Mouse (Mus musculus) forebrain, embryonic 15.5 days (tissue): Measurements from ENCODE around the gene Rnf17. TPM values are rescaled to one million over a fixed set of nuclear protein-coding genes. Genes with fewer than 3 reads are reported as not detected.

Experiments used
- ATAC-seq: fragments of 200-750 bp; cut with Nextera tagmentation; replicated peaks from 2 replicates; pipeline ENCODE4 v1.8.0; 2017; ENCODE audit warnings: mild to moderate bottlenecking, moderate TSS enrichment, moderate library complexity
- H3K27ac ChIP-seq: fragments of 300-500 bp; sonication (generic); replicated peaks from 2 replicates; pipeline ENCODE4 v1.5.1; 2015; ENCODE audit warnings: mild to moderate bottlenecking, inconsistent platforms
- H3K27me3 ChIP-seq: fragments of 300-500 bp; sonication (generic); 2 replicates; pipeline ENCODE4 v1.6.1; 2015; ENCODE audit warnings: inconsistent platforms
- H3K36me3 ChIP-seq: fragments of 300-500 bp; sonication (generic); 2 replicates; pipeline ENCODE4 v1.6.1; 2015; ENCODE audit warnings: mild to moderate bottlenecking, inconsistent platforms
- H3K4me1 ChIP-seq: fragments of 300-500 bp; sonication (generic); 2 replicates; pipeline ENCODE4 v1.6.1; 2015; ENCODE audit warnings: inconsistent platforms
- H3K4me2 ChIP-seq: fragments of 300-500 bp; sonication (generic); replicated peaks from 2 replicates; pipeline ENCODE4 v1.6.1; 2015; ENCODE audit warnings: mild to moderate bottlenecking, inconsistent platforms
- H3K4me3 ChIP-seq: fragments of 300-500 bp; sonication (generic); 2 replicates; pipeline ENCODE4 v1.5.1; 2015; ENCODE audit warnings: mild to moderate bottlenecking, inconsistent platforms
- H3K9ac ChIP-seq: fragments of 300-500 bp; sonication (generic); replicated peaks from 2 replicates; pipeline ENCODE4 v1.6.1; 2015; ENCODE audit warnings: mild to moderate bottlenecking, inconsistent platforms
- H3K9me3 ChIP-seq: fragments of 300-500 bp; sonication (generic); 2 replicates; pipeline ENCODE4 v1.6.1; 2016; ENCODE audit warnings: inconsistent platforms
- WGBS: fragments of 180-500 bp; shearing (Covaris S2); methylation state at CpG from one replicate; pipeline ENCODE4 v1.1.7; 2015; ENCODE audit warnings: mixed read lengths; 5-methylcytosine and 5-hydroxymethylcytosine counted together
- polyA plus RNA-seq: library from polyadenylated mRNA; unstranded; fragments of >200 nt; fragmentation: Nextera tagmentation; extraction: Ambion mirVana; gene quantifications from 2 replicates; pipeline ENCODE4 v1.2.1, GENCODE M21; 2015

Gene Rnf17
- polyA plus RNA-seq = 0.52 and 0.70 TPM in 2 replicates

DNA sequence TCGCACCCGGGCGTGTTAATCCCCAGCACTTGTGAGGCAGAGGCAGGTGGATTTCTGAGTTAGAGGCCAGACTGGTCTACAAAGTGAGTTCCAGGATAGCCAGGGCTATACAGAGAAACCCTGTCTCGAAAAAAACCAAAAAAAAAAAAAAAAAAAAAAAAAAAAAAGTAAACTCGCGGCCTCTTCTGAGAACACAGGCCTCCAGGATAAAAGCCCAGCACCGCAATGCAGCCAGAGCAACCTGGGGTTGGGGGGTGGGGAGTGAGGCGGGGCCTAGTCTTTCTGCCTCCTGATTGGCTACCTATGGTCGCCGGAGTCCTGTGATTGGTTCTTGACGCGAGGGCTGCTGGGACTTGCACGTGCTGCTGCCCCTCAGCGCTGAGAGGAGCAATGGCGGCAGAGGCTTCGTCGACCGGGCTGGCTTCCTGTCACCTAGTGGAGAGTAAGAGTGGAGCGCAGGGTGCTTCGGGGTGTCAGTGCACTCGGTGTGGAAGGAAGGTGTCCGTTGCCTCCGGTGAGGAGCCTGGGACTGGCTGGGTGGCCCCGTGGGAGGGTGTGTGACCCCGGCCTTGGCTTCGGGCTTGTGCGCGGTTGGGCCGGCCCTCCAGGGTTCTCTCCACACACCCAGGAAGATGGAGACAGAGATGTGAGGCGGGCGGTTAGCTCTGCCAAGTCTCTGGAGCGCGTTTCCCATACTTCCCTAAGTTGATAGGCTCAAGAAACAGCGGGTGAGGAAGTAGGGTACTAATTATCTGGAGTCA, at the start of gene Rnf17:
Rnf17 (plus strand) TSS at position 271 of the 761 bp plus-strand sequence.
- Histone ChIP-seq H3K36me3 (no peaks in the 10 kb centered on the region), H3K27ac (no peak within 1 kb of the TSS), H3K9ac (no peak within 1 kb of the TSS), H3K4me3 (no peak within 1 kb of the TSS), H3K27me3 (no peaks in the 10 kb centered on the region), H3K4me1 (no peaks in the 10 kb centered on the region), H3K9me3 (no peaks in the 10 kb centered on the region), H3K4me2 (no peak within 1 kb of the TSS)
- no peak for ATAC-seq
- 75% methylated on average over 34 of the region's 34 CpGs for WGBS

DNA sequence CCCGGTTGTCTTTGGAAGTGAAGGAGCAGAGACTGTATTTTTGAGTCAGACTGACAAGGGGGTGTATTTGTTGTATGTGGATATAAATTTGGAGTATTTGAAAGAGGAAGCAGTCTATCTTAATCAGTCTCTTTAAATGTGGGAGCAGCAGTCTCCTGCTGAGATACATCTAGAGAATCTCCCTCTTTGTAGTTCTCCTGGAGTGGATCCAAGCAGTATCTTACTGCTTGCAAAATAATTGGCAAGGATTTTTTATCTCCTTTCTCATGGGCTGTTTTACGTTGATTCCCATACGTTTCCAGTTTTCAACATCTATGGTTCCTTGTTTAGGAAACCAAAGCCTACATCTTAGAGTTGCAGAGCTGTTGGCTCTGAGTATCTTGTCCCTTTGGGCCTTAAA, 47.6 kb upstream of the Rnf17 start:
- ATAC-seq = no peak
- 57% methylated on average over 3 of the region's 3 CpGs for WGBS
- no peaks in the 10 kb centered on the region for H3K4me1 ChIP-seq
- H3K36me3 ChIP-seq = no peaks in the 10 kb centered on the region
- H3K9me3 ChIP-seq = no peaks in the 10 kb centered on the region
- H3K9ac ChIP-seq = no peak overlapping the region
- no peak overlapping the region for H3K4me2 ChIP-seq
- no peak overlapping the region for H3K4me3 ChIP-seq
- no peak overlapping the region for H3K27ac ChIP-seq
- H3K27me3 ChIP-seq = no peaks in the 10 kb centered on the region

DNA sequence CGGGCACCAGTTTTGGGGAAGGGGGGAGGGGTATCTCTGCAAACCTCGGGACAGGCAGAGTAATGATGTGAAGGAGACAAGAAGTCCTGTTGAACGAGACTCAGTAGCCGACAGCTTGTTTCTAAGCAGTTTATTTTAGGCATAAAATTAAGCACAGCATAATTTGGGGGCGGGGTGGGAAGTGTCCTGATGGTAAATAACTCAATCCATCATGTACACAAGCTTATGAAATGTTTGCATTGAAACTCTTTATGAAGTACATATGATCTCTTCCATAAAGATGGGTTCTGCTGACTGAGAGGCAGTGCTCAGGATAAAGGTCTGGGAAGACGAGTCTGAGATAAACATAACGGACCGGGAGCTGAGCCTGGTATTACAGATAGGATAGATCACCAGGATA, 47.0 kb upstream of the Rnf17 start:
- no peak overlapping the region for H3K9ac ChIP-seq
- H3K9me3 ChIP-seq = no peaks in the 10 kb centered on the region
- H3K27ac ChIP-seq = no peak overlapping the region
- H3K27me3 ChIP-seq = no peaks in the 10 kb centered on the region
- ATAC-seq = no peak
- no peak overlapping the region for H3K4me2 ChIP-seq
- no peaks in the 10 kb centered on the region for H3K36me3 ChIP-seq
- H3K4me3 ChIP-seq = no peak overlapping the region
- H3K4me1 ChIP-seq = no peaks in the 10 kb centered on the region
- 87% methylated on average over 8 of the region's 8 CpGs for WGBS

DNA sequence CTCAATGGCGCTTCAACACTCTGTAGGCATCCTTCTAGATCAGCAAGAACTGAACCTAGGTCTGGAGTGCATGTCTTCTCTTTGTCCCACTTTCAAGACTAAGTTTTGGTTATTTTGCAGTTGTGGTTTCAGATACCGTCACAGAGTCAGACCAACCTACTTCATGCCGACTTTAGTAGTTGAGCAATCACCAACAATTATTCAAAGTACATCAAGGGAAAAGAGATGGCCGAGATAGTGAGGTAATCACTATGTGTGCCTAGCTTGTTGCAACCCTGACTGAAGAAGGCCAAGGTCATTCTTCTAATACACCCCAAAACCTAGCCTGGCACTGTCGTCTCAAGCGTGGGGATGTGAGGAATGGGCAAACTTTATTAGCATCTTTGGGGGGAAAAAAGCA, 46.2 kb upstream of the Rnf17 start:
- Histone ChIP-seq H3K27me3 (no peaks in the 10 kb centered on the region), H3K9ac (no peak overlapping the region), H3K9me3 (no peaks in the 10 kb centered on the region), H3K4me2 (no peak overlapping the region), H3K4me1 (no peaks in the 10 kb centered on the region), H3K4me3 (no peak overlapping the region), H3K36me3 (no peaks in the 10 kb centered on the region), H3K27ac (no peak overlapping the region)
- ATAC-seq = no peak
- 88% methylated on average over 6 of the region's 6 CpGs for WGBS

DNA sequence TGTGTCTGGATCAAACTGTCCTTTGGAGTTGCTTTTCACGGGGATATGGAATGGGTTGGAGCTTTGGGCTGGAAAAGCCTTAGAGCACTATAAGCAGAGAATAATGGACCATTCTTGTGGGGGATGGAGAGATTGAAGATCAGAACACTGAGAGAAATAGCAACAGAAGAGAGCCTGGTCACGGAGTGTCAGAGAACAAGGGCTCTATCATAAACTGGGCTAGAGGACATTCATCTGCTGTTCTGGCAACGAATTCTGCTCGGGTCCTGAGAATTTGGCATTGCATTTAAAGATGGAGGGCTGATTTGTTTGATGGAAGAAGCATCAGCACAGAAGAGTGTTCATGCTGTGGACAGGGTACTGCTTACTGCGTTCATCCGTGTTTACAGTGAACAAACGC, 44.0 kb upstream of the Rnf17 start:
- Histone ChIP-seq H3K27me3 (peaks cover 2% of the 10 kb centered on the region; the same call in 1 of the 2 replicates), H3K9ac (no peak overlapping the region), H3K4me1 (no peaks in the 10 kb centered on the region), H3K4me2 (no peak overlapping the region), H3K9me3 (no peaks in the 10 kb centered on the region), H3K27ac (no peak overlapping the region), H3K36me3 (no peaks in the 10 kb centered on the region), H3K4me3 (no peak overlapping the region)
- ATAC-seq = no peak
- WGBS = 87% methylated on average over 7 of the region's 7 CpGs

DNA sequence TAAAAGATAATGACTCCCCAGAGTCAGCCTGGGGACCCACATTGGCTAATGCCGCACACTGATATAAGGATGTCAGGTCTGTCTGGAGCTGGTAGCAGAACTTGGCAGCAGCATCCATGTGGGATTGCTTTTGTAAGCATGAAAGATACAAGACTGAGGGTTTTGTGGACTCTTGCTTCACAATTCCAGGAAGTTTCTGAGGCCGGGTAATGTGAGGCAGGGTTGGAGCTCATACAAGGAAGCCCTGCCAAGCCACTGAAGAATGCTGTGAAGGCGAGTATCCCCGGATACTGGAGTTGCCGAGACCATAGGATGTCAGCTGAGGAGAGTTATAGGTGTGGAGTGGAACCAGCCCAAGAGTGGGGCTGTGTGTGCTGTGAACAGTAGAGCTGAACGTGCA, 43.2 kb upstream of the Rnf17 start:
- Histone ChIP-seq H3K27ac (no peak overlapping the region), H3K27me3 (peaks cover 9% of the 10 kb centered on the region; the same call in 1 of the 2 replicates), H3K4me1 (no peaks in the 10 kb centered on the region), H3K9me3 (no peaks in the 10 kb centered on the region), H3K4me2 (no peak overlapping the region), H3K4me3 (no peak overlapping the region), H3K36me3 (no peaks in the 10 kb centered on the region), H3K9ac (no peak overlapping the region)
- WGBS = 84% methylated on average over 6 of the region's 6 CpGs
- ATAC-seq = no peak

DNA sequence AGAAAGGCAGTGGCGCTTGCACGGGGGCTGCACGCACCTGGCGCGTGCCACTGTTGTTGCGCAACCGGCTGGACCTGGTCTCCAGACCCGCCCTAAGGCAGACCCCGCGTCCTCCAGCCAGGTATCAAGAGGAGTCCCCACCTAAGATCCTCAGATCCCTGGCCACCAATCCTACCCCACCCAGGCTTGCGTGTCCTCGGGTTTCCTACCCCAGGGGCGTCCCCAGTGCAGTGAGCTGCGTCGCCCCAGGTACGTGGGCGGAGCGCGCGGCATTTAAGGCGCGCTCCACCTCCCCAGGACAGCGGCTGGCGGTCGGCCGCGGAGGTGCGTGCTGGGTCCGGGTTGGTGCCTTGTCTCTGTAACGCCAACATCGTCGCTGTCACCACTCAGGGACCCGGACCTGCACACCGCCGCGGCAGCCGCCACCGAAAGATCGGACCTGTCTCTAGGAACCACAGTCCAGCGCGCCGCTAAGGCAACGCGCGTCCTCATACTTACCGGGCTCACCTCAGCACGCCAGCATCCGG, 37.6 kb upstream of the Rnf17 start, which contains the start of gene Atp12a:
Atp12a (plus strand) TSS at position 358 of the 527 bp plus-strand sequence.
- Histone ChIP-seq H3K4me1 (peaks cover 14% of the 10 kb centered on the region), H3K27ac (no peak within 1 kb of the TSS), H3K9me3 (no peaks in the 10 kb centered on the region), H3K4me3 (peak within 1 kb of the TSS; percentile 45), H3K36me3 (no peaks in the 10 kb centered on the region), H3K27me3 (peaks cover 47% of the 10 kb centered on the region), H3K9ac (peak within 1 kb of the TSS; percentile 40), H3K4me2 (peak within 1 kb of the TSS; percentile 84)
- WGBS = under 1% methylated on average over 48 of the region's 48 CpGs
- ATAC-seq = peak; percentile 58

DNA sequence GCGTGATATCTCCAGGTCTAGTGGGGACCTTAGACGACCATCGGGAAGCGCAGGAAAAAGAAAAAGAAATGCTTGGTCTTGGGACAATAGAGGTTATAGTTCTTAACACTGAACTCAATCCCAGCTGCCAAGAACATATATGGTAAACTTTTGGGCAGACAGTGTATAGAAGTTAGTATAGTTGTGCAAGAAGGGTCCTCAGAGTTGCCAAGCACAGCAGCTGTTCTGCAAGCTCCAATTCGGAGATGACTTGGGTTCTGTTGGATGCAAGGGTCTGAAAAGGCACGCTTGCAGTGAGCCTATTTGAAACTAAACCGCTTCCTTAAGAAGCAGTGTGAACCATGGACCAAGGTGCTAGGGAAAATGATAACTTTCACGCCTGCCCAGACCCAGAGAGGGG, 37.1 kb upstream of the Rnf17 start:
- H3K27ac ChIP-seq = no peak overlapping the region
- no peaks in the 10 kb centered on the region for H3K36me3 ChIP-seq
- H3K4me2 ChIP-seq = peak overlapping the region; percentile 84
- 37% methylated on average over 8 of the region's 8 CpGs for WGBS
- peak overlapping the region; percentile 40 for H3K9ac ChIP-seq
- H3K4me1 ChIP-seq = peaks cover 14% of the 10 kb centered on the region
- no peak for ATAC-seq
- peak overlapping the region; percentile 45 for H3K4me3 ChIP-seq
- peaks cover 47% of the 10 kb centered on the region for H3K27me3 ChIP-seq
- no peaks in the 10 kb centered on the region for H3K9me3 ChIP-seq

DNA sequence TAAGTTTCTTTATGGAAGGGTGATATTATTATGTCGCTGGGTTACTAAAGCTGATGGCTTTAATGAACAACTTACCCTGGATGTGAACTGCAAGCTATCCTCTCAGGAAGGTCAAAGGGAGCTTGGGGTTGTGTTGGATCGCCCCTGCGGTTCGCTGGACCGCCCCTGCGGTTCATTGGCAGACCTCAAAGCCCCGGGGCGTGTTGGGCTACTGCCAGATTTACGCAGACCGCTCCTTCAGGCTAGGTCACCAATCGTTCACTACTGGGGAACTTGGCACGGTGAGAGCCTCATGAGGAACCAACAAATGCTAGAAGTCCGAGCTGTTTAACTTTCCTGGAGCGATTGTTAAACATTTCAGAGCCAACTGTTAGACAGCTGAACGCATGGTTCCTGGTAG, 35.7 kb upstream of the Rnf17 start:
- no peak for ATAC-seq
- peaks cover 47% of the 10 kb centered on the region for H3K27me3 ChIP-seq
- no peaks in the 10 kb centered on the region for H3K9me3 ChIP-seq
- H3K4me1 ChIP-seq = peaks cover 14% of the 10 kb centered on the region
- 25% methylated on average over 15 of the region's 15 CpGs for WGBS
- H3K4me3 ChIP-seq = no peak overlapping the region
- H3K27ac ChIP-seq = no peak overlapping the region
- no peaks in the 10 kb centered on the region for H3K36me3 ChIP-seq
- no peak overlapping the region for H3K9ac ChIP-seq
- H3K4me2 ChIP-seq = no peak overlapping the region

DNA sequence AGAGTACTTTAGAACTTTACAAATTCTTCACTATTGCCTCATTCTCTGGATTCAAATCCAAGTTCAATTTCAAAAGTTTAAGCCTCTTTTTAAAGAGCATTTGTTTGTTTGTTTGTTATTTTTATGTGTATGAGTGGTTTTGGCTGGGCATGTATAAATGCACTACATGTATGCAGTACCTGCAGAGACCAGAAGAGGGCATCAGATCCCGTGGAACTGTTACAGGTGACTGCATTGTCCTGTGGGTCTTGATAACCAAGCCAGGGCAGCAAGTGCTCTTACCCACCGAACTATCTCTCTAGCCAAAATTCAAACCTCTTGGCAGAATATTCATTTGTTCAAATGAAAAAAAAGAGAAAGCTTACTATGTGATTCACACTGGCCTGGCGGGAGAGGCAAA, 33.5 kb upstream of the Rnf17 start:
- no peak for ATAC-seq
- 57% methylated on average over 3 of the region's 3 CpGs for WGBS
- peaks cover 40% of the 10 kb centered on the region for H3K27me3 ChIP-seq
- no peak overlapping the region for H3K27ac ChIP-seq
- no peak overlapping the region for H3K4me3 ChIP-seq
- no peaks in the 10 kb centered on the region for H3K36me3 ChIP-seq
- H3K4me2 ChIP-seq = no peak overlapping the region
- no peak overlapping the region for H3K9ac ChIP-seq
- no peaks in the 10 kb centered on the region for H3K9me3 ChIP-seq
- peaks cover 14% of the 10 kb centered on the region for H3K4me1 ChIP-seq

DNA sequence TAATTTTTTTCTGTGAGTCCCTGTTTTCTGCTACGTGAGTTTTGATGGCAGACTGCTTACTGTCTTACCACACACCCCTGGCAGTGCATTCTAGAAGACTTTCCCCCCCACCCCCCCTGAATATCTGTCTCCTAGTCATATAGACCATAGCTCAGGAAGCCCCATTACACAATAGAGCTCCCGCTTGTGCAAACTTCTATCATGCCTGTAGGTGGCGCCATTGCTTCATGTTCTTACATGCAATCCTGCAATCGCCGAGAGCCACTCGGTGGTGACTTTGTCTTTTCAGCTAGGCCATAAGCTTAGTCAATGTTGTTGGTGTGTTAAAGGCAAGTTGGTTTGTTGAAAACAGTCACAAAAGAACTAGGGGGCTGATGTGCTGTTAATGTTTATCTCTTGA, 26.6 kb upstream of the Rnf17 start:
- peak; percentile 81 for ATAC-seq
- Histone ChIP-seq H3K4me1 (no peaks in the 10 kb centered on the region), H3K27me3 (no peaks in the 10 kb centered on the region), H3K9me3 (no peaks in the 10 kb centered on the region), H3K9ac (no peak overlapping the region), H3K27ac (no peak overlapping the region), H3K36me3 (no peaks in the 10 kb centered on the region), H3K4me2 (no peak overlapping the region), H3K4me3 (no peak overlapping the region)
- WGBS = 3% methylated on average over 6 of the region's 6 CpGs

DNA sequence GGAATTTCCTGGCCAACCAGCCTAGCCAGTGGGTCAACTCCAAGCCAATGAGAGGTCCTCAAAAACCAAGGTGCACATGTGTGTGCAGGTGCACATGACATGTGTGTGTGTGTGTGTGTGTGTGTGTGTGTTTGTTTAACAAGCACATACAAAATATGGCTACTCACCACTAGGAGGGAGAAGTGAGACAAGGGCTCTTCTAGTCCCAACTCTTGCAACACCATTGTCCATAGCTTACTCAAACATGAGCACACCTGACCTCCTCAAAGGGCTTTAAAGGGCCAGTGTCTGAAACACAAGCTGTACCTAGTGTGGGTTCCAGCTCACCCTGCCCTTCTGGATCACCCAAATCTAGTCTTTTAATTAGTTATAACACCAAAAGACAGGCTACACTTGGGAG, 24.6 kb upstream of the Rnf17 start:
- no peaks in the 10 kb centered on the region for H3K36me3 ChIP-seq

DNA sequence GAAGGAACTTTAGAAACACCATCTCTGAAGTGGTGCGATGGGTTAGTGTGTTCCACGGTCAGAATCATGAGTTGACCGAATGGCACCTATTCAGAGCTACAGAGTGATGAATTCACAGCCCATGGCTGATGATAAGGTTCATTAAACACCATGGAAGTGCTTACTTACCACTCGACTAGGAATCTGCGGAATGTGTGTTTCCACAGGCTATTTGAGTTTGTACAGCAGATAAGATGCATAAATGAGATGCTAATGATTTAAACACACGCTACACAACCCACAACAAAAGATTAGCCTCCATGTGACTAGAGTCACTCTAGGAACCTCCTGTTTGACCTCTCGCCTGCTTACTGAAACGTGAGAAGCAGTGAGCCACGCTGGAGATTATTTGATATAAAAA, 23.0 kb upstream of the Rnf17 start:
- no peak overlapping the region for H3K4me3 ChIP-seq
- WGBS = 73% methylated on average over 9 of the region's 9 CpGs
- no peak overlapping the region for H3K4me2 ChIP-seq
- no peak overlapping the region for H3K9ac ChIP-seq
- no peaks in the 10 kb centered on the region for H3K9me3 ChIP-seq
- H3K27ac ChIP-seq = no peak overlapping the region
- no peak for ATAC-seq
- no peaks in the 10 kb centered on the region for H3K27me3 ChIP-seq
- no peaks in the 10 kb centered on the region for H3K36me3 ChIP-seq
- no peaks in the 10 kb centered on the region for H3K4me1 ChIP-seq

More for the DNA sequence above, 24.6 kb upstream of the Rnf17 start:
- Histone ChIP-seq H3K9me3 (no peaks in the 10 kb centered on the region), H3K9ac (no peak overlapping the region), H3K4me3 (no peak overlapping the region), H3K27me3 (no peaks in the 10 kb centered on the region), H3K27ac (no peak overlapping the region), H3K4me1 (no peaks in the 10 kb centered on the region), H3K4me2 (no peak overlapping the region)
- no peak for ATAC-seq
